Mouse (Mus musculus) cerebellum, postnatal 4 days (tissue): ENCODE measurements around the gene Rapgef4.

Experiments
- DNase-seq, 2 experiments: peaks; one replicate each; pipeline ENCODE4 v3.0.0; 2022; ENCODE audit warnings: low spot score in 2 of 2, mixed read lengths in 1 of 2

Gene Rapgef4

GRCm38 (mm10) chr2:72269651-72270341 is 288.8 kb downstream of the Rapgef4 start:
- no peak for DNase-seq

- DNase-seq: no peak
Measured at GRCm38 (mm10) chr2:72278247-72278873, 297.3 kb downstream of the Rapgef4 start.

GRCm38 (mm10) chr2:72280524-72280923 is 299.5 kb downstream of the Rapgef4 start:
- no peak for DNase-seq

GRCm38 (mm10) chr2:72281971-72282370 is 300.9 kb downstream of the Rapgef4 start:
- DNase-seq: no peak

GRCm38 (mm10) chr2:72282733-72283132 is 301.7 kb downstream of the Rapgef4 start:
- DNase-seq: no peak

- no peak for DNase-seq
Measured at GRCm38 (mm10) chr2:72284689-72285088, 303.6 kb downstream of the Rapgef4 start.

- DNase-seq: peak; percentile 45 to 73
Measured at GRCm38 (mm10) chr2:72285256-72285887, 304.3 kb downstream of the Rapgef4 start, which contains the start of gene Map3k20. Map3k20 (plus strand) TSS chr2:72285637.

GRCm38 (mm10) chr2:72285888-72286661 is 305.0 kb downstream of the Rapgef4 start:
- DNase-seq: peak in 1 of 2 experiments; percentile 26

GRCm38 (mm10) chr2:72287142-72287541 is 306.1 kb downstream of the Rapgef4 start:
- no peak for DNase-seq

- no peak for DNase-seq
Measured at GRCm38 (mm10) chr2:72288932-72289534, 308.0 kb downstream of the Rapgef4 start.

- no peak for DNase-seq
Measured at GRCm38 (mm10) chr2:72291103-72291502, 310.1 kb downstream of the Rapgef4 start.

- DNase-seq: no peak
Measured at GRCm38 (mm10) chr2:72292573-72292972, 311.5 kb downstream of the Rapgef4 start.

GRCm38 (mm10) chr2:72294994-72295393 is 314.0 kb downstream of the Rapgef4 start:
- no peak for DNase-seq

- DNase-seq: no peak
Measured at GRCm38 (mm10) chr2:72296984-72297715, 316.1 kb downstream of the Rapgef4 start.

GRCm38 (mm10) chr2:72297716-72298082 is 316.7 kb downstream of the Rapgef4 start:
- no peak for DNase-seq

- DNase-seq: no peak
Measured at GRCm38 (mm10) chr2:72298406-72298805, 317.4 kb downstream of the Rapgef4 start.

- no peak for DNase-seq
Measured at GRCm38 (mm10) chr2:72301194-72301916, 320.3 kb downstream of the Rapgef4 start.

GRCm38 (mm10) chr2:72305738-72306137 is 324.7 kb downstream of the Rapgef4 start:
- no peak for DNase-seq
